Mouse (Mus musculus): ENCODE data around the gene Asb4.
A peak's percentile ranks its signal among the peaks of the same experiment; 100 is the strongest.

DNA sequence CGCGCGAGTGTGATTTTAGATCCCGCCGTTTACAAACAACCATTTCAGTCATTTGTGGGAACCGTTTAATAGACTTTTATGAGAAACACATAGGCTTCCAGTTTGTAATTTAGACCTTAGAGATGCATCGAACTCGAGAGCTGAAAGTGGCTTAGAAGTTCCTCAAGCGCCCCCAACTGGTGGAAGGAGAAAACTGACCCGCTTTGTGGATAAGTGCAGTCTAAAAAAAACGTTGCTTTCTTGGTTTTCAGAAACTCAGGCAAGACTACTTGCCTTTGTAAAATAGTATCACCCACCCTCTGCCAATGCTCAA is 948 bp downstream of the Asb4 start:
- TF ChIP-seq CTCF (IDR thresholded peaks at IDR 0.05; ENCODE audit: control insufficient read depth, insufficient read depth, low read length) (peak; percentile 48), POLR2A (IDR thresholded peaks at IDR 0.05; ENCODE audit: borderline replicate concordance, control insufficient read depth, low read depth, low read length) (no peak)
